Mouse (Mus musculus): ENCODE measurements around the gene Ccnyl1.

- TF ChIP-seq CTCF (IDR thresholded peaks at IDR 0.05; ENCODE audit: control insufficient read depth, insufficient read depth, low read length) (no peak), POLR2A (IDR thresholded peaks at IDR 0.05; ENCODE audit: borderline replicate concordance, control insufficient read depth, low read depth, low read length) (no peak)
Observed at GRCm38 (mm10) chr1:64683039-64683438, 7.2 kb upstream of the Ccnyl1 start.
